Mouse (Mus musculus): Measurements from ENCODE around the gene Rab3gap2.

Gene Rab3gap2

DNA sequence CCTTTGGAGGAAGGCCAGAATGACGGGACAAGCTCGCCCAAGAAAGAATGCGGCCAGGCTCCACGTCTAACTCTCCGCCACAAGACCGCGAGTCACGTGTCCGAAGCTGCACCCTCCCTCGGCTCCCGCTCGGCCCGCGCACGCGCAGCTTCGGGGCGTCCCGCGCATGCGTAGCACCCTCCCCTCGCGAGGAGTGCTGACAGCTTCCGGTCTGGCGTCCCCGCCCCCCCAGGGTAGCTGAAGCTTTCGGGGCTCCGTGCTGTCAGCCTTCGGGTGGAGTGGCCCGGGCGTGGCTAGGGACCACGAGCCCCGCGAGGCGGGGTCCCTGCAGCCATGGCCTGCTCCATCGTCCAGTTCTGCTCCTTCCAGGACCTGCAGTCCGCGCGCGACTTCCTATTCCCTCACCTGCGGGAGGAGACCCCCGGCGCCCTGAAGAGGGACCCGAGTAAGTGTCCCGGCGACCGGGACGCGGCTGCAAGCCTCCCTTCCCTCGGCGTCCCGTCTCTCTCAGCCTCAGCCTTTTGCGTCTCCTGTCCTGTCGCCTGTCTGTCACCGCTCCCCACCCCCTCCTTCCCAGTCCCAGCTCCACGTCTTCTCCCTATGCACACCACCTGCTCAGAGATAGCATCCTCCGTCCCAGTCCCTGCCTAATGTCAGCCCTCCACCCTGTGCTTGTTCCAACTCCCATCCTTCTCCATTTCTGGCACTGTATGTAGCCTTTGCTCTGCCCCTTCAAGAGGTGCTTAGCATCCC lies at the start of gene Rab3gap2:
Gene Rab3gap2, plus strand, starts transcription at position 209 of the 753 bp plus-strand sequence.
- DNase-seq: peak; percentile 98

GRCm38 (mm10) chr1:185173641-185174040 lies 30.3 kb upstream of the Rab3gap2 start:
- DNase-seq: no peak

GRCm38 (mm10) chr1:185177860-185178259 lies 26.1 kb upstream of the Rab3gap2 start:
- no peak for DNase-seq

DNA sequence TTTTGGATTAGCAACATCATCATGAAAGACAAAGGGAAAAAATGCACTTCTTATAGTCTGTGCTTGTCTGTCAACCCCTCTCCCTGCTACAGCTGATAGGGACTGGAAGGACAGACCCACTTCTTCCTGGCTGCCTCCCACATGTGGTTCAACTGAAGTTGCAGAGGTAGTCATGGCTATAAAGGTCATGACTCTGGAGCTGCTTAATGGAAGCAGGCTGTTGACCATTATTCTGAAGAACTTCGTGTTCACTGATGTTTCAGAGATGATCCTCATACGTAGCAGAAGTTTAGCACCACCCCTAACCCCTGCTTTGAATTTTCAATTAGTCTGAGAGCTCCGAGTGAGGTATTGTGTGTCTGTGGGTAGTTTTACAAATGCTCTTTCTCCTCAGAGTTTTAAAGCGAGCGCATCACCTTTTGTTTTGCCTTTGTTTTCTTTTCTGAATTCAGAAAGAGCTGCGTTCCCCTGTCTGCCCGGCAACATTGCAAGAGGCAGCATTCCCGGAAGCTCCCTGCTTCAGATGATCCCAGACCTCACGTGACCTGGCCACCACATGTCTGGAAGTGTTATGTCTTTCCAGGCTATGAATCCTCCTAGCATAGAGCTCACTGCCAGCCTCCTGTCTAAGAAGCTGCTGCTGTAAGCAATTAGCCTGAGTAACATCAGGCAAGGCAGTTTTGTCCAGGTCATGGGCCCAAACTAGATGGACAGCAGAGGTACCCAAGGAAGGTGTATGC lies 20.2 kb upstream of the Rab3gap2 start:
- peak; percentile 47 for DNase-seq

DNA sequence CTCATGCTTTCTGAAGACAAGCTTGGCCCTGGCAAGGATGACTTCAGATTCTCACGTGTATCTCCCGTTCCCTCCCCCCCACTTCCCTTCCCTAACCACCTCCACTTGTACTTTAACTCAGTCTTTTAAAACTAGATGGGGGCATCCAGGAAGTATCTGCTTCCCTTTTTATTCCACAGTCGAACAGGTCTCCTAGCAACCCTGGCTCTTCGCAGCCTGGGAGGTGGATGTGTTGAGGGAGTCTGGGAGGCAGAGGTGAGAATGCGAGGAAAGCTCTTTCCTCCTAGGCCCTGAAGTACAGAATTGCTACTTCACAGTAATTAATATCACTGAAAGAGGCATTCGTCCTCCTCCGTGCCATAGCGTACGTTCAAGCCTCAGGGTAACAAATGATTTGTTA lies 18.4 kb upstream of the Rab3gap2 start:
- DNase-seq: no peak

GRCm38 (mm10) chr1:185187135-185187785 lies 16.7 kb upstream of the Rab3gap2 start:
- DNase-seq: peak; percentile 58

GRCm38 (mm10) chr1:185189901-185190300 lies 14.0 kb upstream of the Rab3gap2 start:
- DNase-seq: no peak

GRCm38 (mm10) chr1:185192087-185192486 lies 11.8 kb upstream of the Rab3gap2 start:
- no peak for DNase-seq

DNA sequence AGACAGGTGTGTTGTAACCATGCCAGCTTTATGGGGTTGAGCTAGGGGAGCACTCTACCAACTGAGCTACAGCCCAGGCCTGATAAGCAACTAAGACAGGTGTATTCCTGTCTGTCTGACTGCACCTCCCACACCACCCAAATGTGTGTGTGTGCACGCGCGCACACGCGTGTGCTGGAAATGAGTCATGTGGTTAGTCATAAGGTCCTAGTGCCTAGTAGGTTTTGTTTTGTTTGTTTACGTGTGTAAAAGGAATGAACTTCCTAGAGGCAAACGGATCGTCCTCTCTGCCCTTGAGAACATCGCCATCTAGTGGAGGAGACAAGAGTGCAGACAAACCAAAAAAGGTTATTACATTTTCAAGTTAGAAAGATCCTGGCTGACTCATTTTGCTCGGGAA lies 10.4 kb upstream of the Rab3gap2 start:
- DNase-seq: peak; percentile 54

GRCm38 (mm10) chr1:185196323-185196722 lies 7.6 kb upstream of the Rab3gap2 start:
- no peak for DNase-seq

DNA sequence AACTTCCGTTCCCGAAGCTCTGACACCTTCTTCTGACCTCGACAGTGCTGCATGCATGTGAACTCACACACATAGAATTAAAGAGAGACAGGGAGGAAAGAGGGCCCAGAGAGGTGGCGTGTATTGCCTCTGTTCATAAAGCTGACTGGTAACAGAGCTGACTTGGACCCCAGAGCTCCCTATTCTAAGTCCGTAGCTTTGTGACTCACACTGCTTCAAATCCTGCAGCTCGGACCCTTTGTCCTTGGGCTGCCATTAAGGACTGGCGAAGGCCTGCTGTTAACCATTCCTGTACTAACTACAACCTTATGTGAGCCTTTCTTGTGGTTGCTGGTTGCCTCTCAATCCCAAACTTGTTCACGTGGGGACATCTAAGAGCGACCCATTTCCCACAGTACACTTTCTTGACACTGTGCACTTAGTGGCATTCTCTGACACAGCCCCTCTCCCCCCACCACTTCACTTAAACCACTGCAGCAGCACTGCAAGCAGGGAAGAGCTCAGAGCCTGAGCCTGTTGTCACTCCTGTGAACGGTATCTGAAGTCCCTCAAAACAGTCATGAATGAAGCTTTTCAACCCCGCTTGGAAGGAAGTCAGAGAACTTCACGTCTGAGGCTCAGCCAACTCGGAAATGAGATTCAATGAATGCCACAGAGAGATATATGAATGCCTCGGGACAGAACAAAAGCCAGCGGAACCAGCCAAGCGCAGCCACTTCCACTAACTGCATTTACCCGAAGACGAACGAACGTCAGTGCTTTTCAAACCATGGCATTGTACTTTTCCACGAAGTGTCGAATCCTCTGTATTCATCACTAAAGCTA lies 3.1 kb upstream of the Rab3gap2 start:
- no peak for DNase-seq

DNA sequence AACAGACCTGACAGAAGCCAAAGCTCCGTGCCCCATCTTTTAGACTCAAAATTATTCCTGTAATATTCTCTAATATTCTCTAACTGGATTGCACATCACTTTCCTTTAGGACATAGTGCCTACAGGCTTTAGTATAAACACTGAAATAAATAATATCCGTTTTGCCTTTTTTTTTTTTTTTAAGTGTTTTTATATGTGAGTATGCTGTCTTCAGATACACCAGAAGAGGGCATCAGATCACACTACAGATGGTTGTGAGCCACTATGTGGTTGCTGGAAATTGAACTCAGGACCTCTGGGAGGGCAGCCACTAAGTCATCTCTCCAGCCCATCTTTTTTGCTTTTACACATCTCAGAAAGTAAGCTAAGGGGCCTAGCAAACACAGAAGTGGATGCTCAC lies 1.9 kb upstream of the Rab3gap2 start:
- DNase-seq: no peak

GRCm38 (mm10) chr1:185203196-185203908 lies 565 bp upstream of the Rab3gap2 start:
- peak; percentile 68 for DNase-seq

- DNase-seq: no peak
These were observed 1.2 kb downstream of the Rab3gap2 start for GRCm38 (mm10) chr1:185205090-185205489.

- no peak for DNase-seq
These were observed 4.1 kb downstream of the Rab3gap2 start for GRCm38 (mm10) chr1:185207851-185208595.

- no peak for DNase-seq
These were observed 4.8 kb downstream of the Rab3gap2 start for GRCm38 (mm10) chr1:185208766-185209165.

- DNase-seq: no peak
These were observed 5.8 kb downstream of the Rab3gap2 start for GRCm38 (mm10) chr1:185209641-185210176.

GRCm38 (mm10) chr1:185216360-185216759 lies 12.4 kb downstream of the Rab3gap2 start:
- DNase-seq: no peak

GRCm38 (mm10) chr1:185216762-185217161 lies 12.8 kb downstream of the Rab3gap2 start:
- DNase-seq: no peak

DNA sequence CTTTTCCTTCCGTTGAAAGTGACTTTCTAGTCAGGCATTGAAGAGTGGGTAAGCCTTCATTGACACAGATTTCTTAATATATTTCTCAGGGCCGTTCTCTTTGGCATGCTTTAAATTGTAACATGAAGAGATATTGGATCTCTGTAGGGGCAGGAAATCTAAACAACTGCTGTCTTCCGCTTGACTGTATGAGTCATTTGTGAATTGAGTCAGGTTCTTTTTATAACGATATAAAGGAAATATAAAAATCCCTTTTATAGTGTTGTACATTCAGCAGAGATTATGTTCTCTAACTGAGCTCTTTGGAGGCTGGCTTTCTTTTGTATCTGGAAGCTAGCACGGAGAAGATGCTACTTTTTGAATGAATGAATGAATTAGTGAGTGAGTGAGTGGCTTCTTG lies 14.0 kb downstream of the Rab3gap2 start:
- no peak for DNase-seq

DNA sequence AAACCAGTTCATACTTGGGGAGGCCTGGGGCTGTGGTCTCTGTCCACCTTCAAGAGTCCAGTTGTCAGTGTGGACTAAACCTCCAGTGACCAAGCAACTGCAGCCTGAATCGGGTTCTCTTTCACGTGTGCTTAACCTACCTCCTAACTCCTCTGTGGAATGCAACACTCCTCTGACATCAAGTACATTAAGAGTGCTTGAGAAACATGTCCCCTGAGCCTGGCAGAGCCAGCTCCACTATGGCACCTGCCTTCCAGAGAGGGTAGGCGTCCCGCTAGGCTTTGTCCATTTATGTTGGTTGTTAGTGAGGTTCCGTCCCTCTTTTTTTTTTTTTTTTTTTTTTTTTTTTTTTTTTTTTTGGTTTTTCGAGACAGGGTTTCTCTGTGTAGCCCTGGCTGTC lies 23.0 kb downstream of the Rab3gap2 start:
- peak; percentile 38 for DNase-seq
